Mouse (Mus musculus): ENCODE measurements around the gene Slc9a4. TPM values are rescaled to one million over a fixed set of nuclear protein-coding genes. Genes with fewer than 3 reads are reported as not detected.
"Not testable (repeated sequence)": the region's sequence is repeated elsewhere in the genome, so short reads cannot be mapped to it uniquely, and the experiment has no call there.

Gene Slc9a4
- polyA plus RNA-seq (2016; fragmentation: Nextera tagmentation; extraction: Ambion mirVana) = not detected in 2 replicates

DNA sequence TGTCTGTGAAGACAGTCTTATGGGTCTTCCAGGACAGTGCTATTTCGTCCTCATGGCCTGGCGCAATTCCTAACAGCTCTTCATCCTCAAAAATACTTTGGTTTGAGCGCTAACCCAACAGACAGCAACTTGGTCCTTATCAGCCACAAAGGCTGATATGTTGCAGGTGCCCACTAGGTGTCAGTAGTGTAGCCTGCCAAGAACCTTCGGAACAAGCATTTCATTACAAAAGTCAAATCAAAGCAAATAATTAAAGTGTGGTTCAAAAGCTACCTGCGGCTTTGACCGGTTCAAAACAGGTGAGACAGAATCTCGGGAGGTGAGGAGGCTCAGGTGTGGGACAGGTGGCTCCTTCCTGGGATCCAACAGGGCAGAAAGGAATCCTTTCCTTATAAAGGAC, at the start of gene Slc9a4:
Gene Slc9a4, plus strand, starts transcription at position 298 of the 400 bp plus-strand sequence.
- Histone ChIP-seq H3K27ac (no peak within 1 kb of the TSS), H3K9ac (replicated peaks) (no peak within 1 kb of the TSS), H3K4me2 (peak within 1 kb of the TSS; percentile 19; the same call in 1 of the 2 replicates), H3K36me3 (no peaks in the 10 kb centered on the region), H3K4me3 (replicated peaks) (no peak within 1 kb of the TSS), H3K9me3 (no peaks in the 10 kb centered on the region), H3K4me1 (replicated peaks) (no peaks in the 10 kb centered on the region), H3K27me3 (peaks cover 5% of the 10 kb centered on the region; the same call in 1 of the 2 replicates)
- WGBS = 17% methylated on average over 7 of the region's 7 CpGs
- no peak for ATAC-seq (ENCODE audit: insufficient number of reproducible peaks, insufficient read depth, low FRiP score, low TSS enrichment, low read depth)

DNA sequence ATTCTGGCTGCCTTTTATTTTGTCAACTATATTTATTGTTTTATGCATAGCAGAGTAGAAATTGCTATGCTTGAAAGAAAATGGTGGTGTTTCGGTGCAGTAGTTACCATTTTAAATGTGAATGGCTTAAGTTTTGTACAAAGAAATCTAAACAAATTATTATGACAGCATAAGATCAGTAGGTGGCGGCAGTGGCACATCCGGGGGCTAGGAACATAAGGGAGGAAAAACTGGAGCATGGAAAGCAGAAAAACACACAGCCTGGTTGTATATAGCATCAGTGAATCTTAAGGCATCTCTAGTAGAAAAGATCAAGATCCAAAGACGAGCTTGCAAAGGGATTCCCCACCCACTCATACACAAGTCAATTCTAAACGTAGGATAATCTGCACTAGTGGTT, 42.3 kb upstream of the Slc9a4 start:
- ATAC-seq (ENCODE audit: insufficient number of reproducible peaks, insufficient read depth, low FRiP score, low TSS enrichment, low read depth) = no peak

DNA sequence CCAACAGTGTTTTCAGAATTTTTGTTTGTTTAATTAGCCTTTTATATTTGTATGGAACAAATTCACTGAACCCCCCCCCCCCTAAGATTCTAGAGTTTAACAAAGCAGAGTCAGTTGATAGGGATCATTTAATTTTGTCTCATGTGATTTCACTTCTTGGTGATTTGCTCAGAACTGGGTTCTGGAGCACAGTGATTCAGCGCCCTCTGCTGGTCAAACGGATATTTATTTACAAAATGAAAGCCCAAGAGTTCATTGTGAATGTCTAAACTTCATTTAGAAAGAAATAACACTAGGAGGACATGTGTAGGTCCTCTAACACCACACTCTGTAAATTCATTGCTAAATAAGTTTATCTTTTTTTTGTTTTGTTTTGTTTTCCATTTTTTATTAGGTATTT, 35.2 kb upstream of the Slc9a4 start:
- no peaks in the 10 kb centered on the region for H3K36me3 ChIP-seq
- no peaks in the 10 kb centered on the region for H3K4me1 ChIP-seq (replicated peaks)
- no peak for ATAC-seq (ENCODE audit: insufficient number of reproducible peaks, insufficient read depth, low FRiP score, low TSS enrichment, low read depth)
- no peaks in the 10 kb centered on the region for H3K27me3 ChIP-seq
- no peak overlapping the region for H3K4me3 ChIP-seq (replicated peaks)
- no peak overlapping the region for H3K27ac ChIP-seq
- H3K9me3 ChIP-seq = no peaks in the 10 kb centered on the region
- 0% methylated on average over 2 of the region's 2 CpGs for WGBS
- H3K4me2 ChIP-seq = no peak overlapping the region
- no peak overlapping the region for H3K9ac ChIP-seq (replicated peaks)

More for the DNA sequence above, 42.3 kb upstream of the Slc9a4 start:
- WGBS = 78% methylated on average over 5 of the region's 5 CpGs
- no peaks in the 10 kb centered on the region for H3K27me3 ChIP-seq
- no peak overlapping the region for H3K27ac ChIP-seq
- no peaks in the 10 kb centered on the region for H3K9me3 ChIP-seq
- no peak overlapping the region for H3K4me3 ChIP-seq (replicated peaks)
- H3K4me1 ChIP-seq (replicated peaks) = no peaks in the 10 kb centered on the region
- no peaks in the 10 kb centered on the region for H3K36me3 ChIP-seq
- no peak overlapping the region for H3K9ac ChIP-seq (replicated peaks)
- H3K4me2 ChIP-seq = no peak overlapping the region

DNA sequence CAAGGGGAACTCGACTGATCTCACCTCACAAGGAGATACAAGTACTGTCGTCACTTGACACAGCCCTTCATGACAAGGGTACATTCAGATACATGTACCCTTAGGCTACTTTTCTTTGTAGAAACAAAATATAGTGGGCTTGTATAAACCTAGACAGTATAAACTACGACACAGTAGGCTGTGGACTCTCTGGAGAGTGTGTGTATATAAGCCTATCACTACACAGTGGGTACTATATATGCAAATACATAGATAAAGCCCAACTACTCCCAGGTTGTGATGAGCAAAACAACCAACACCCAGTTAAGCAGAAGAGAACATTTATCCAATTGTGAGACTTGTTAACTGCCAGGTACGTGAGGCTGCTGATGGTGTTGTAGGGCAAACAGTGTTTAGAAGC, 33.2 kb upstream of the Slc9a4 start:
- H3K27ac ChIP-seq = no peak overlapping the region
- no peak overlapping the region for H3K9ac ChIP-seq (replicated peaks)
- WGBS = 84% methylated on average over 4 of the region's 4 CpGs
- no peaks in the 10 kb centered on the region for H3K4me1 ChIP-seq (replicated peaks)
- ATAC-seq (ENCODE audit: insufficient number of reproducible peaks, insufficient read depth, low FRiP score, low TSS enrichment, low read depth) = no peak
- no peak overlapping the region for H3K4me2 ChIP-seq
- H3K9me3 ChIP-seq = no peaks in the 10 kb centered on the region
- no peak overlapping the region for H3K4me3 ChIP-seq (replicated peaks)
- no peaks in the 10 kb centered on the region for H3K36me3 ChIP-seq
- H3K27me3 ChIP-seq = no peaks in the 10 kb centered on the region

DNA sequence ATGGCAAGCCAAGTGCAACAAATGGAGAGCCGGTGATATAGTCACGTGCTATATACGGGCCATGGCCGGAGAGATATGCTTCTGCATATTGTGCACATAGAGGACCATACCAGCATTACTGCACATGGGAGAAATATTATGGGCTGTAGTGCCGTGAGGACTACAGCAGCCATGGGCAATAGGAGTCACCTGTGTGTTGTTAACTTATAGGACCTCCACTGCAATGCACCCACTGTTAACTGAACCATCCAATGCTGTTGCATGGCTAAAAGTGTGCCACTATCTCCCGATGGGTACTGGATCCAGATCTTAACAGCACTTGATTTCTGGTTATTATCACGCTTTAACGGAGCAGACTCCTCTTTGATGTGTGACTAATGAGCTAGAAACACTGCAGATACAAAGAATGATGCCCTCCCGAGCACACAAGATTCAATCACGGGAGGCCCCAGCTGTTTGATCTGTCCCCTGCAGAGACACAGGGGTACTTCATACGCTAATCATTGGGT, 32.8 kb upstream of the Slc9a4 start:
- Histone ChIP-seq H3K9ac (replicated peaks) (no peak overlapping the region), H3K9me3 (no peaks in the 10 kb centered on the region), H3K36me3 (no peaks in the 10 kb centered on the region), H3K4me1 (replicated peaks) (no peaks in the 10 kb centered on the region), H3K4me3 (replicated peaks) (no peak overlapping the region), H3K27ac (no peak overlapping the region), H3K4me2 (no peak overlapping the region), H3K27me3 (no peaks in the 10 kb centered on the region)
- whole genome bisulfite sequencing = 75% methylated on average over 11 of the region's 11 CpGs
- ATAC-seq (ENCODE audit: insufficient number of reproducible peaks, insufficient read depth, low FRiP score, low TSS enrichment, low read depth) = no peak

GRCm38 (mm10) chr1:40547762-40548161, 32.1 kb upstream of the Slc9a4 start:
- no peak overlapping the region for H3K9ac ChIP-seq (replicated peaks)
- H3K4me1 ChIP-seq (replicated peaks) = no peaks in the 10 kb centered on the region
- no peaks in the 10 kb centered on the region for H3K36me3 ChIP-seq
- no peak overlapping the region for H3K27ac ChIP-seq
- H3K4me2 ChIP-seq = no peak overlapping the region
- H3K9me3 ChIP-seq = no peaks in the 10 kb centered on the region
- 74% methylated on average over 10 of the region's 10 CpGs for WGBS
- no peak for ATAC-seq (ENCODE audit: insufficient number of reproducible peaks, insufficient read depth, low FRiP score, low TSS enrichment, low read depth)
- no peak overlapping the region for H3K4me3 ChIP-seq (replicated peaks)
- H3K27me3 ChIP-seq = no peaks in the 10 kb centered on the region

DNA sequence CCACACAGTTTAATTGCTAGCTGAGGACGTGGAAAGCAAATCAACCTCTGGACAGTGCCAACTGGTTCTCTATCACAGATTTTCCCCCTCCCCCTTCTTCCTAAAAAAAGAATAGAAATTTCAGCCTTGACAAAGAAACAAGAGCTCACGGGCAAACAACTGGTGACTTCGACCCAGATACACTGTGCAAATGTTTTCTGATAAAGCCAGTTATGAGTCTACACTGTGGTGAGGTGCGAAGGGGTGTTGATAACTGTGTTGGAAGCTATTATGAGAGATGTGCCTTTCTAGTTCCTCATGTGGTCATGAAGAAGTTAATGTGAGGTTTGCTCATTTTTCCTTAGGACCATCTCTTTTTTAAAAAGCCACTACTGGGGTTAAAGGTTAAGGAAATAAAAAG, 10.5 kb upstream of the Slc9a4 start:
- Histone ChIP-seq H3K4me1 (replicated peaks) (no peaks in the 10 kb centered on the region), H3K27ac (no peak overlapping the region), H3K9ac (replicated peaks) (no peak overlapping the region), H3K36me3 (no peaks in the 10 kb centered on the region), H3K4me3 (replicated peaks) (no peak overlapping the region), H3K27me3 (no peaks in the 10 kb centered on the region), H3K4me2 (no peak overlapping the region), H3K9me3 (no peaks in the 10 kb centered on the region)
- no peak for ATAC-seq (ENCODE audit: insufficient number of reproducible peaks, insufficient read depth, low FRiP score, low TSS enrichment, low read depth)
- WGBS = 84% methylated on average over 4 of the region's 4 CpGs

DNA sequence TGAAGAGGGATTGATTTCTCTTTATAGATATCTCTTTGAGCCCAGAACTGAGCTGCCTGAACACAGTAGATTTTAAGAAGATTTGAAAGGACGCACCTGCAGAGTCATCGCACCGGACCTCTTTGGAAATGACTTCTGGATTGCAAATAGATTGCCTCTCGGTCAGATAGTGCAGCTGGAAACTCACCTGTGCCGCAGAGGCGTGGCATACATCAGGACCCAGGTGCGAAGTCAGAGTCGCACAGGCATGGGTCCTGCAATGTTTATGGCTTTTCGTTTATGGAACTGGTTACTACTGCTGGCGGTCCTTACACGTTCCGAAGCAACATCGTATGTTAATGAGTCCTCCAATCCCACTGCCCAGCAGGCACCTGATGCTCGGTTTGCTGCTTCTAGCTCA, 388 bp downstream of the Slc9a4 start:
- Histone ChIP-seq H3K4me1 (replicated peaks) (no peaks in the 10 kb centered on the region), H3K36me3 (no peaks in the 10 kb centered on the region), H3K4me3 (replicated peaks) (no peak overlapping the region), H3K9ac (replicated peaks) (no peak overlapping the region), H3K4me2 (peak overlapping the region; percentile 19; the same call in 1 of the 2 replicates), H3K27ac (no peak overlapping the region), H3K9me3 (no peaks in the 10 kb centered on the region), H3K27me3 (peaks cover 5% of the 10 kb centered on the region; the same call in 1 of the 2 replicates)
- no peak for ATAC-seq (ENCODE audit: insufficient number of reproducible peaks, insufficient read depth, low FRiP score, low TSS enrichment, low read depth)
- 61% methylated on average over 14 of the region's 14 CpGs for WGBS

- no peaks in the 10 kb centered on the region for H3K27me3 ChIP-seq
- 69% methylated on average over 5 of the region's 5 CpGs for WGBS
- no peaks in the 10 kb centered on the region for H3K36me3 ChIP-seq
- no peak overlapping the region for H3K4me2 ChIP-seq
- no peak for ATAC-seq (ENCODE audit: insufficient number of reproducible peaks, insufficient read depth, low FRiP score, low TSS enrichment, low read depth)
- no peak overlapping the region for H3K27ac ChIP-seq
- no peak overlapping the region for H3K9ac ChIP-seq (replicated peaks)
- H3K4me1 ChIP-seq (replicated peaks) = no peaks in the 10 kb centered on the region
- H3K9me3 ChIP-seq = no peaks in the 10 kb centered on the region
- no peak overlapping the region for H3K4me3 ChIP-seq (replicated peaks)
Observed at GRCm38 (mm10) chr1:40586776-40587175, 6.9 kb downstream of the Slc9a4 start.

- H3K27me3 ChIP-seq = no peaks in the 10 kb centered on the region
- no peaks in the 10 kb centered on the region for H3K4me1 ChIP-seq (replicated peaks)
- no peaks in the 10 kb centered on the region for H3K9me3 ChIP-seq
- H3K9ac ChIP-seq (replicated peaks) = no peak overlapping the region
- H3K4me3 ChIP-seq (replicated peaks) = no peak overlapping the region
- 93% methylated on average over 4 of the region's 4 CpGs for WGBS
- H3K4me2 ChIP-seq = no peak overlapping the region
- no peak overlapping the region for H3K27ac ChIP-seq
- H3K36me3 ChIP-seq = no peaks in the 10 kb centered on the region
- no peak for ATAC-seq (ENCODE audit: insufficient number of reproducible peaks, insufficient read depth, low FRiP score, low TSS enrichment, low read depth)
Observed at GRCm38 (mm10) chr1:40590931-40591330, 11.1 kb downstream of the Slc9a4 start.

GRCm38 (mm10) chr1:40597822-40598221, 17.9 kb downstream of the Slc9a4 start:
- Histone ChIP-seq H3K9me3 (no peaks in the 10 kb centered on the region), H3K27me3 (no peaks in the 10 kb centered on the region), H3K4me1 (replicated peaks) (no peaks in the 10 kb centered on the region), H3K9ac (replicated peaks) (no peak overlapping the region), H3K27ac (no peak overlapping the region), H3K36me3 (no peaks in the 10 kb centered on the region), H3K4me2 (no peak overlapping the region), H3K4me3 (replicated peaks) (no peak overlapping the region)
- no peak for ATAC-seq (ENCODE audit: insufficient number of reproducible peaks, insufficient read depth, low FRiP score, low TSS enrichment, low read depth)
- 73% methylated on average over 5 of the region's 5 CpGs for WGBS

- H3K4me2 ChIP-seq; H3K36me3 ChIP-seq; H3K4me3 ChIP-seq (replicated peaks); H3K27ac ChIP-seq; H3K9ac ChIP-seq (replicated peaks); H3K4me1 ChIP-seq (replicated peaks); H3K9me3 ChIP-seq; H3K27me3 ChIP-seq; ATAC-seq (ENCODE audit: insufficient number of reproducible peaks, insufficient read depth, low FRiP score, low TSS enrichment, low read depth): not testable (repeated sequence)
- 89% methylated on average over 9 of the region's 9 CpGs for WGBS
Observed at GRCm38 (mm10) chr1:40599661-40600060, 19.8 kb downstream of the Slc9a4 start.

All from limb, embryonic 12.5 days (tissue).